12 mouse cellular contexts compared by ENCODE assay signal in genomic region chr6:23122934-23123333, GRCm38 (mm10). TPM values are rescaled to one million over a fixed set of nuclear protein-coding genes. Genes with fewer than 3 reads are reported as not detected.
DNase-seq lines count a peak whose midpoint lies in the region; TF ChIP-seq lines count a peak whose summit lies in the region.
"Had no signal": no experiment of that assay in that cellular context is flagged by ENCODE, and none has a peak within 500 bp of the region (broad histone marks: within the 10 kb centered on the region; RNA-seq: fewer than 3 reads in every experiment).

No protein-coding gene starts in this region.

- peak; percentile 40 for TF ChIP-seq CTCF in left cerebral cortex, adult 2 months (IDR thresholded peaks at IDR 0.05)
- peak; percentile 21; the same call in 1 of the 2 replicates for TF ChIP-seq CTCF in brain, embryonic 14.5 days (IDR thresholded peaks at IDR 0.05; ENCODE audit: borderline replicate concordance, extremely low read depth, insufficient read depth, insufficient read length)

- intact Hi-C loops in left cerebral cortex, adult 2 months (cut with DNase I) = no loop called here
- intact Hi-C loops in left cerebral cortex, postnatal 36 days (cut with DNase I) = no loop called here

- no peak for TF ChIP-seq POLR2A in brain, embryonic 14.5 days (IDR thresholded peaks at IDR 0.05; ENCODE audit: borderline replicate concordance, extremely low read depth, insufficient read depth, insufficient read length, poor library complexity, severe bottlenecking)

- H3K4me3 ChIP-seq in left cerebral cortex, adult 2 months = no peak overlapping the region
- H3K4me3 ChIP-seq: forebrain, embryonic 12.5 days; neural tube, embryonic 13.5 days had no signal

- DNase-seq in cerebellum, postnatal 10 days = peak; percentile 35 to 46
- no peak for DNase-seq in cerebellum, adult 8-10 months
- no peak for DNase-seq in left cerebral cortex, adult 2 months (ENCODE audit: extremely low spot score in 1 of 2, low spot score in 2 of 2)
- no peak for DNase-seq in left cerebral cortex, postnatal 36 days (ENCODE audit: low spot score in 2 of 2)
- peak; percentile 26 for DNase-seq in 416B (ENCODE audit: low read depth)
- DNase-seq in brain, embryonic 14.5 days (ENCODE audit: low read depth) = peak; percentile 35
- no peak for DNase-seq in frontal cortex, postnatal 10 days (ENCODE audit: low spot score in 2 of 2)
- DNase-seq in MN1 (ENCODE audit: low spot score) = no peak
- DNase-seq: cerebellum, postnatal 36 days had no signal

- H3K27ac ChIP-seq in left cerebral cortex, adult 2 months = no peak overlapping the region
- H3K27ac ChIP-seq: forebrain, embryonic 12.5 days; neural tube, embryonic 13.5 days had no signal

RNA-seq across cellular contexts. Expression of gene Aass, which starts 9.9 kb away (rescaled TPM):
- 1 to 10 TPM; 4.5 to 5.2 TPM for total RNA-seq in left cerebral cortex, adult 2 months (2021)
- total RNA-seq in left cerebral cortex, postnatal 36 days (2021) = 1 to 10 TPM; 3.9 to 4.2 TPM
- 0.64 and 0.72 TPM in 2 replicates for polyA plus RNA-seq in brain, embryonic 14.5 days (2012; rRNA removed)
- polyA plus RNA-seq: C2C12 had no signal

Comparison
In these comparisons a context has a peak if more than half of its experiments do, and no peak if none do; other contexts are left out.
1. DNase-seq: peak in cerebellum, postnatal 10 days (2 of 2), 416B (single experiment) and brain, embryonic 14.5 days (single experiment); none in cerebellum, adult 8-10 months (single experiment), left cerebral cortex, adult 2 months (0 of 2), left cerebral cortex, postnatal 36 days (0 of 2), frontal cortex, postnatal 10 days (0 of 2) and MN1 (single experiment).